Mouse (Mus musculus) forebrain, embryonic 14.5 days (tissue): ENCODE measurements at regions not wholly inside any gene's neighbourhood (a gene's known extent, or its start where the extent isn't known, plus 50 kb on each side); places are given as distances from the start of the nearest gene placed in this dataset.
A peak's percentile ranks its signal among the peaks of the same experiment; 100 is the strongest.

ENCODE experiments used
- ATAC-seq: fragments of 200-750 bp; cut with Nextera tagmentation; 2 replicates; pipeline ENCODE4 v1.8.0; 2017; ENCODE audit warnings: mild to moderate bottlenecking, moderate library complexity
- DNase-seq: peaks from one replicate; pipeline ENCODE4 v3.0.0-alpha.2; 2015; ENCODE audit warnings: low spot score
- H3K27ac ChIP-seq: fragments of 300-500 bp; sonication (generic); 2 replicates; pipeline ENCODE4 v1.5.1; 2014; ENCODE audit warnings: low read depth, mild to moderate bottlenecking, control low read depth, low read length, moderate library complexity
- H3K27me3 ChIP-seq: fragments of 300-500 bp; sonication (generic); replicated peaks from 2 replicates; pipeline ENCODE4 v1.6.1; 2014; ENCODE audit warnings: low read length, control low read depth, mixed read lengths; ENCODE audit not compliant: control insufficient read depth, insufficient read depth
- H3K36me3 ChIP-seq: fragments of 300-500 bp; sonication (generic); 2 replicates; pipeline ENCODE4 v1.6.1; 2014; ENCODE audit warnings: low read length, control low read depth; ENCODE audit not compliant: control insufficient read depth, insufficient read depth
- H3K4me1 ChIP-seq: fragments of 300-500 bp; sonication (generic); 2 replicates; pipeline ENCODE4 v1.6.1; 2014; ENCODE audit warnings: antibody characterized with exemption, low read length, control low read depth; ENCODE audit not compliant: control insufficient read depth, insufficient read depth
- H3K4me2 ChIP-seq: fragments of 300-500 bp; sonication (generic); 2 replicates; pipeline ENCODE4 v1.6.1; 2014; ENCODE audit warnings: mild to moderate bottlenecking, control low read depth, low read length
- H3K4me3 ChIP-seq: fragments of 300-500 bp; sonication (generic); 2 replicates; pipeline ENCODE4 v1.5.1; 2014; ENCODE audit warnings: low read depth, low read length, control low read depth
- H3K9ac ChIP-seq: fragments of 300-500 bp; sonication (generic); 2 replicates; pipeline ENCODE4 v1.6.1; 2014; ENCODE audit warnings: mild to moderate bottlenecking, low read length, control low read depth, moderate library complexity
- H3K9me3 ChIP-seq: fragments of 300-500 bp; sonication (generic); replicated peaks from 2 replicates; pipeline ENCODE4 v1.6.1; 2016; ENCODE audit warnings: low read length, control low read depth, mixed read lengths; ENCODE audit not compliant: control insufficient read depth
- WGBS: fragments of 180-500 bp; shearing (Covaris S2); extraction: QIAGEN DNeasy Blood & Tissue Kit; methylation state at CpG from one replicate; pipeline ENCODE4 v1.1.7; 2014; 5-methylcytosine and 5-hydroxymethylcytosine counted together

DNA sequence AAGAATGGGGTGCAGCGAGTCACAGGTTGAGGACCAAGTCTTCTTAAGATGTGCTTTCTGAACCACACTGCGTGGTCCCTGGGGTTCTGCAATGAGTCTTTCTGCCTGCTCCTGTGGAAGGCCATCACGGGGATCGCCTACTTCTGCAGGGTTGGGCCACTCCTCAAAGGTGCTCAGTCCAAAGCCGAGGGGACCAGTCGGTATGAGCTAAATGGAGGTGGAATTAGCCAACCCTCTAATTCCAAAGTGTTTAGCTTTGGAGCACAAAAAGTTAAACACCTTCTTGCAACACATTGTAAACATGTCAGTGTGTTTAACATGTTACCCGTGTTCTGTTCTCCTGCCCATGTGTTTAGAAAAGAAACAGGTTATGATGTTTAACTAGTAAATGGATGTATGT is 225.1 kb downstream of the Srbd1 start:
- no peak overlapping the region for H3K27ac ChIP-seq
- no peaks in the 10 kb centered on the region for H3K27me3 ChIP-seq
- no peaks in the 10 kb centered on the region for H3K9me3 ChIP-seq
- 90% methylated on average over 7 of the region's 7 CpGs for WGBS
- DNase-seq (no peak), ATAC-seq (no peak)
- H3K9ac ChIP-seq = no peak overlapping the region
- H3K4me1 ChIP-seq = no peaks in the 10 kb centered on the region
- H3K4me2 ChIP-seq = no peak overlapping the region
- H3K4me3 ChIP-seq = no peak overlapping the region
- no peaks in the 10 kb centered on the region for H3K36me3 ChIP-seq

DNA sequence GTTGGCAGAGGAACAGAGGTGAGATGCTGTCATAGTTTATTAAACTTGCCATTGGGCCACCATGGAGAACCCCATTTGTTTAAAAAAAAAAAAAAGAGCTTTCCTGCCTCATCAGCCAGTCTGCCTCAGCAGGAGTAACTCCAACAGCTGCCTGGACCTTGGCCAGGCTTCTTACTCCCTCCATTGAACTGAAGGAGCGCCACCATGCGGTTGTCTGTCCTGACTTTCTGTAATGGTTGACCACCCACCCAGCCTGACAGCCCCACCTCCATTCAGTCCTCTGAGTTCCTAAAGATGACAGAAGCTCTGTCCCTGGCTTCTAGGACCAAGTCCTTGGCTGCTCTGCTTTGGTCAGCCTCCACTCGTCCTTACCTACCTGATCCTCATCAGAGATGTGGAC is 227.8 kb upstream of the Six2 start:
- ATAC-seq (no peak), DNase-seq (no peak)
- no peak overlapping the region for H3K4me2 ChIP-seq
- H3K4me3 ChIP-seq = no peak overlapping the region
- WGBS = 91% methylated on average over 3 of the region's 3 CpGs
- H3K36me3 ChIP-seq = no peaks in the 10 kb centered on the region
- no peaks in the 10 kb centered on the region for H3K27me3 ChIP-seq
- no peak overlapping the region for H3K27ac ChIP-seq
- H3K9me3 ChIP-seq = 0 out of 2 replicates have a peak, but pooled peaks cover 2% of the 10 kb centered on the region
- no peak overlapping the region for H3K9ac ChIP-seq
- no peaks in the 10 kb centered on the region for H3K4me1 ChIP-seq

DNA sequence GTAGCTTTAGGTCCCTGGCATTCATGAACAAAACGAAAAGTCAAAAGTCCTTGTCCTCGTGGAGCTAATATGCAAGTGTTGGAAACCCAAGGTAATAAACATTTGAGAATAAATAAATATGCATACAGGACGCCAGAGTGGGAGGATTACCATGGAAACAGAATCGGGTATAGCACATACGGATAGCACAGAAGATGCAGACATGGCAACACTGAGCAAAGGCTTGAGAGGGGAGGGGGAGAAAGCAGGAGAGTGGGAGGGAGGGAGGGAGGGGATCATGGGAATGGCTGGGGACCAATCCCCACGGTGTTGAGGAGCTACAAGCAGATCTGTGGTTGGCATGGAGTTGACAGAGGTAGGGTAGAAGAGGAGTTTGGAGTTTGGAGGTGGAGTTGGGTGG is 226.0 kb upstream of the Six2 start:
- DNase-seq (peak; percentile 33), ATAC-seq (0 out of 2 replicates have a peak, but pooled peaks have one; percentile 12)
- H3K4me3 ChIP-seq = no peak overlapping the region
- H3K4me1 ChIP-seq = no peaks in the 10 kb centered on the region
- no peak overlapping the region for H3K27ac ChIP-seq
- H3K4me2 ChIP-seq = no peak overlapping the region
- H3K27me3 ChIP-seq = no peaks in the 10 kb centered on the region
- H3K36me3 ChIP-seq = no peaks in the 10 kb centered on the region
- H3K9ac ChIP-seq = no peak overlapping the region
- 0 out of 2 replicates have a peak, but pooled peaks cover 2% of the 10 kb centered on the region for H3K9me3 ChIP-seq
- WGBS = 73% methylated on average over 6 of the region's 6 CpGs

DNA sequence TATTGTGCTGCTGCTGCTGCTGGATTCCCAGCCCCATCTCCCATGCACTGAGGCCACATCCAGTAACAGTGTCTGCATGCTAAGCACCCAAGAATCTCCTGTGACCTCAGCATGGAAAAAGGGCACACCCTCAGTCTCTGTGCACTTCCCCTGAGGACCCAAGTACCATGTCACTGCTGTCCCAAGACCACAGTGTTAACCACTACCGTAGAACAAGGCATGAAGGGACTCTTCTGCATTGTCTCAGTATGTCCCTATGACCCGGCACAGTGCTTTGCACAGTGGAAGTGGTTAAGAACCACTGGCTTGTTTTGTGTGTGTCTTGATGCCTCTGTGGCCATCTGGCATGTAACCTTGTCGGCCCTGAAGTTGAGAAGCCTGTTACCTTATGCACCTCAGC is 220.6 kb upstream of the Six2 start:
- WGBS = 92% methylated on average over 3 of the region's 3 CpGs
- no peak overlapping the region for H3K4me2 ChIP-seq
- H3K27me3 ChIP-seq = no peaks in the 10 kb centered on the region
- H3K4me1 ChIP-seq = no peaks in the 10 kb centered on the region
- H3K9me3 ChIP-seq = 0 out of 2 replicates have a peak, but pooled peaks cover 5% of the 10 kb centered on the region
- no peak overlapping the region for H3K9ac ChIP-seq
- H3K4me3 ChIP-seq = no peak overlapping the region
- no peak for DNase-seq
- no peaks in the 10 kb centered on the region for H3K36me3 ChIP-seq
- no peak overlapping the region for H3K27ac ChIP-seq
- ATAC-seq = no peak

DNA sequence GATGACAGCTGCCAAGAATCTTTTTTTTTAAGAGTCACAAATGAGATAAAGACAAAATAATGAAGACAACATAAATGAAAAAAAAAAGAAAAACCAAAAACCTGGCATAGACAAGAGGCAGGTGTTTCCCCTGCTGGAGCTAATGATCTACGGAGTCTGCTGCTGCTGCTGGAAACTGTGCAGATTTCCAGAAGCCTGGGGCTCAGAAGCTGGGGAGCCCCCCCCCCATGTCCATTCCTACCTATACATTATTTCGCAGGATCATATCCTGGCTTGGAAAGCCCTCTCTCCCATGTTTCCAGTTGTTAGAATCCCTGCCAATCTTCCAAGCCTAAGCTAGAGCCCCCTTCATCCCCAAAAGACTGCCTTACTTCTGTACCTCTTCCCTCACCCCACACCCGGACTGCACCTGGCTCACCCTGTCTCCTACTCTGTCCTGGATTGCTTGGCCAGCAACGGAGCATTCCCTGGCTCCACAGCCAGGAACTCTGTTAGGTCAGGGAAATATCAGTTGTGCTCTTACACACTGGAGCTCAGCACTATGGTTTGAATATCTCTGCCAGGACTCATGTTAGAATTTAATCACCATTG is 218.6 kb upstream of the Six2 start:
- no peaks in the 10 kb centered on the region for H3K4me1 ChIP-seq
- WGBS = 84% methylated on average over 4 of the region's 4 CpGs
- no peak for DNase-seq
- H3K36me3 ChIP-seq = no peaks in the 10 kb centered on the region
- H3K27me3 ChIP-seq = no peaks in the 10 kb centered on the region
- no peak for ATAC-seq
- H3K4me2 ChIP-seq = no peak overlapping the region
- no peak overlapping the region for H3K27ac ChIP-seq
- no peak overlapping the region for H3K9ac ChIP-seq
- no peak overlapping the region for H3K4me3 ChIP-seq
- H3K9me3 ChIP-seq = 0 out of 2 replicates have a peak, but pooled peaks cover 2% of the 10 kb centered on the region

DNA sequence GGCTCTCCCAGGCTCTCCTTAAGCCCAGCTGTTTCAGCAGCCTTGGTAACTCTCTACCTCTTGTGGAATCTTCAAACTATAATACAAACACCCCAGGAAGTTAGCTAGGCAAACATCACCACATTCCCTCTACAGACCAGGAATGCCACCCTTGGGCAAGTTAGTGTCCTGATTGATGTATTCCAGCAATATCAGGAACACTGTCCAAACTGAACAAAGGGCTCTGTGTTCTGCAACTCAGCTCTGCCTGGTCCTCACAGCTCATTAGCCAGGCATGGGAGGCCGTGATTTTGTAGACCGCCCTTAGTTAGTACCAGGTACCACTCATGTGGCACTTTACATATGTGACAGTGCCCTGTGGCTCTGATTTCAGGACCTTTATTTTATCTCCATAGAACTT is 214.5 kb upstream of the Six2 start:
- no peak overlapping the region for H3K4me3 ChIP-seq
- ATAC-seq = no peak
- no peak overlapping the region for H3K27ac ChIP-seq
- 60% methylated on average over 2 of the region's 2 CpGs for WGBS
- DNase-seq = no peak
- 0 out of 2 replicates have a peak, but pooled peaks cover 2% of the 10 kb centered on the region for H3K9me3 ChIP-seq
- H3K9ac ChIP-seq = no peak overlapping the region
- no peaks in the 10 kb centered on the region for H3K36me3 ChIP-seq
- no peaks in the 10 kb centered on the region for H3K4me1 ChIP-seq
- H3K4me2 ChIP-seq = no peak overlapping the region
- H3K27me3 ChIP-seq = no peaks in the 10 kb centered on the region

DNA sequence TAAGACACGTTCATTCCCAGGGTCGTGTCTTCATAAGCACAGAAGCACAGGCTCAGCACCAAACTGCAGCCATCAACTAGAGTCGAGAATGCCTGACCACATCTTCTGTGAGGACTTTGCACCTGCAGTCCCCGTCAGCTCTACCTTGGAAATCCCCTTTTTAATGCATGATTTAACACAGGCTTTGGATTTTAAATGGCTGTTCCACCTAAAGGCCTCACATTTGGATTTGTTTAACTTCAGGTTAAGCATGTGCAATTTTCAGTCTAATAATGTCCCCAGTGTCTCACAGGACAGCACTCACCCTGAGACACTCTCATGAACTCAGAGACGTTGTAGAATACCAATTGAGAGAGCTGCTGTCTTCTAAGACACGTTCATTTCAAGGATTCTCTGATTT is 211.0 kb upstream of the Six2 start:
- H3K9ac ChIP-seq = no peak overlapping the region
- DNase-seq = no peak
- no peaks in the 10 kb centered on the region for H3K9me3 ChIP-seq
- H3K36me3 ChIP-seq = no peaks in the 10 kb centered on the region
- no peak overlapping the region for H3K4me2 ChIP-seq
- no peak for ATAC-seq
- no peak overlapping the region for H3K27ac ChIP-seq
- H3K4me1 ChIP-seq = no peaks in the 10 kb centered on the region
- no peaks in the 10 kb centered on the region for H3K27me3 ChIP-seq
- WGBS = 71% methylated on average over 6 of the region's 6 CpGs
- H3K4me3 ChIP-seq = no peak overlapping the region

DNA sequence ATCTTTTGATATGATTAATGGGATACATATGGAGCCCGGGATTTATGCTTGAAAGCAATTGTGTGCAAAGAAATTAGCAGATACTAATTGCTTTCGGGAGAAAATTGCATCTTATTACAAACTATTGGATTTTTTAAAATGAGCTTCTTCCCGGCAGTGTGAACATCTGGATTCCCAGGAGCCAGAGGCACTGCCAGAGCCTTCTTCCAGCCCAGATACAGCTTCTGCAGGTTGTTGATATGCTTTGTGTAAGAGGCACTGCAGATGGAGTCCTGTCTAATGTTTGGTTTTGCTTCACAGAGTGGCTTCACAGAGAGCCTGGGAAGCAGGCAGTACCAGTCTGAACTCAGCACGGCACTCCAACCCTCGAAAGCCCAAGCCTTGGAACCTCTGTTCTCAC is 207.9 kb upstream of the Six2 start:
- DNase-seq (peak; percentile 39), ATAC-seq (peak; percentile 50; the same call in 1 of the 2 replicates)
- Histone ChIP-seq H3K36me3 (no peaks in the 10 kb centered on the region), H3K27ac (no peak overlapping the region), H3K9me3 (no peaks in the 10 kb centered on the region), H3K4me2 (no peak overlapping the region), H3K27me3 (no peaks in the 10 kb centered on the region), H3K9ac (no peak overlapping the region), H3K4me1 (no peaks in the 10 kb centered on the region), H3K4me3 (no peak overlapping the region)
- WGBS = 64% methylated on average over 5 of the region's 5 CpGs

DNA sequence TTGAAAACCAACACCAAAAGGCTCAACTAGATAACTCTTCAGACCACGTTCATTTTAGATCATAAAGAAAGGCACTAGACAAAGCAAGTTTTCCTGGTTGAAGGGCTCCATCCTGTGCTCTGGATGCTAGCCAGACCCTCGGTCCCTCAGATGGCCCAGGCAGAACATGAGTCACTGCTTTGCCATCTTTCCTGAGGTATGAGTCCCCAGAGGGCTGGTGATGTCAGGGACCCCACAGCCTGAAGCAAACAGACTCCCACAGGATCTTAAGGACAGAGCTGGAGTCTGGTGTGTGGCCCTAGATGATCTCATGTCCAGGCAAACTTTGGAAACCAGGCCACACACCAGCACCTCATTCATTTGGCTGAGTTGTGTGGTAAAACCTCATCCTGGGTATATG is 203.2 kb upstream of the Six2 start:
- Histone ChIP-seq H3K4me2 (no peak overlapping the region), H3K27ac (no peak overlapping the region), H3K4me3 (no peak overlapping the region), H3K4me1 (no peaks in the 10 kb centered on the region), H3K9ac (no peak overlapping the region), H3K27me3 (no peaks in the 10 kb centered on the region), H3K9me3 (no peaks in the 10 kb centered on the region), H3K36me3 (no peaks in the 10 kb centered on the region)
- no peak for DNase-seq
- 59% methylated on average over 2 of the region's 2 CpGs for WGBS
- no peak for ATAC-seq
